Mouse (Mus musculus) liver, adult 2 months (tissue): ENCODE measurements around the gene Prss21.

Source experiments
- CTCF ChIP-seq: fragments of 200-500 bp; IDR thresholded peaks from 2 replicates; pipeline ENCODE4 v1.5.1; 2011; ENCODE audit warnings: low read depth, low read length, control low read depth
- POLR2A ChIP-seq: fragments of 200-500 bp; IDR thresholded peaks from 2 replicates; pipeline ENCODE4 v1.6.1; 2011; ENCODE audit warnings: low read length, control low read depth; ENCODE audit not compliant: insufficient read depth; ENCODE audit errors: extremely low read depth

DNA sequence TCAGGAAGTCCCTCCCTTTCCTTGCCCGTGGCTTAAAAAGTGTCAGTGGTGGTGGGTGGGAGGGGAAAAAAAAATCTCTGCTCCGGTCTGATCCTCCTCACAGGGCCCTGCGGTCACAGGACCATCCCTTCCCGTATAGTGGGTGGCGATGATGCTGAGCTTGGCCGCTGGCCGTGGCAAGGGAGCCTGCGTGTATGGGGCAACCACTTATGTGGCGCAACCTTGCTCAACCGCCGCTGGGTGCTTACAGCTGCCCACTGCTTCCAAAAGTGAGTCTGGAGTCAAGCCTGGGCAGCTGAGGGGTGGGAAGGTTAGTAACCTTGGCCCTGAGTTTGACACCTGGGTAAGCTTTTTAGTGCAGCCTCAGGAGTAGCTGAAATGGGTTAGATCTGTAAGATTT is 657 bp downstream of the Prss21 start:
- no peak for TF ChIP-seq CTCF
- no peak for TF ChIP-seq POLR2A
